Mouse (Mus musculus): Measurements from ENCODE around the gene Cnga3. TPM values are rescaled to one million over a fixed set of nuclear protein-coding genes. Genes with fewer than 3 reads are reported as not detected.

The Cnga3 gene
- under 1 TPM; 0.73 TPM for total RNA-seq (2021)

GRCm38 (mm10) chr1:37214144-37214543 lies at the start of gene Cnga3:
TSS of gene Cnga3 (plus strand) at chr1:37214434.
- DNase-seq (ENCODE audit: low spot score): no peak
- intact Hi-C loops (cut with DNase I): no loop called here

GRCm38 (mm10) chr1:37166066-37166465 lies 48.2 kb upstream of the Cnga3 start:
- intact Hi-C loops (cut with DNase I): no loop called here
- no peak for DNase-seq (ENCODE audit: low spot score)

DNA sequence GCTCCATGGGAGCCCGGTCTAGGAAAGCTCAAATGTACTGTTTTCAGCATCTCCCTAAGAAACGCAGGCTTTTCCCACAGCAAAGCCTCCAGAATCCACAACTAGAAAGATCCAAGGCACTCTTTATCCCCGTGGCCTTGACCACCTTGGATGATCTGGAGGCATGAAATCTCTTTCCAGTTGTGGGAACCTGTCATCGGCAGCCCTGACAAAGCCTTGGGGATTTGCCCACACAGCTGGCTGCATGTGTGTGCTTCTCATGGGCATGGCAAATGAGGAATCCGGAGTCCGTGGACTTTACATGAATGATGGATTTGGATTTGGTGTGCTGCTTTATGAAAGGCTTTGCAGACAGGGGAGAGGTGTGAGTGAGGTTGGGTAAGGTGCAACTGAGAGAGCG lies 46.3 kb upstream of the Cnga3 start:
- intact Hi-C loops (cut with DNase I): no loop called here
- DNase-seq (ENCODE audit: low spot score): no peak

DNA sequence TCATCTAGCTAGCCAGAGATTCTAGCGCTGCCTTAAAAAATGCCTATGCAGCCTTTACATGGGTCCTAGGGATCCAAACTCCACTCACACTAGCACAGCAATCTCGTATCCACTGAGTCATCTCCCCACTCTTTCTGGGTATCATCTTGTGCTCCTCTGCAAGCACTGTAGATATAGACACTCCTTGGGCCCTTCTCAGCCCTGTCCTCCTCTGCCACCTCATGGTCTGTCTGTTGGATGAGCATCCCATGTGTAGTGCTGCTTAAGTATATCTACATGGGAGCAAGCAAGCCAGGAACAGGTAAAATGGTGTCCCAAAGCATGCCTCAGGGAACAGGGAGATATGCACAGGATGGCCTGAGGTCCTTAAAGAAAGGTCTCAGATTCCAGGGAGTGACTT lies 36.4 kb upstream of the Cnga3 start:
- intact Hi-C loops (cut with DNase I): no loop called here
- no peak for DNase-seq (ENCODE audit: low spot score)

- no peak for DNase-seq (ENCODE audit: low spot score)
- intact Hi-C loops (cut with DNase I): no loop called here
These were observed 34.4 kb upstream of the Cnga3 start for GRCm38 (mm10) chr1:37179852-37180251.

DNA sequence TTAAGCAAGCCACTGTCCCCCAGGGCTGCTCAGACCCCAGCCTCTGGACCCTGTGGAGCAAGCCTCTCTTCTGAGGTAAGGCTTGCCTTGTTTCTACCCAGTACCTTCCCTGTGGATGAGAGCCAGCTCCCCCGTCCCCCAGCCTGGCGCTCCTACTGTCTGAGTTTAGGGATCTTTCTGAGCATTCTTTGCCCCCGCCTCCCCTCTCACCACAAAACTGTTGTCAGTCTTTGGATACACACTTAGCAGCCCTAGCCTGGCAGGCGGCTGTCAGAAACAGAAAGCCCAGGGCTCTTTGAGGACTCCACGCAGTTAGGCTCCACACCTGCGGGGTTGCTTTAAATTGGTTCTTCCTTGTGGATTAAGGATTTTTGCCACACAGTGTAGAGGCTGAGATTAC lies 27.2 kb upstream of the Cnga3 start:
- DNase-seq (ENCODE audit: low spot score): no peak
- intact Hi-C loops (cut with DNase I): no loop called here

GRCm38 (mm10) chr1:37194607-37195006 lies 19.6 kb upstream of the Cnga3 start:
- intact Hi-C loops (cut with DNase I): loop anchor here (5.0 kb wide), 1 partner anchor 53 kb away; no protein-coding TSS in a partner anchor
- no peak for DNase-seq (ENCODE audit: low spot score)

- intact Hi-C loops (cut with DNase I): no loop called here
- no peak for DNase-seq (ENCODE audit: low spot score)
These were observed 12.8 kb upstream of the Cnga3 start for GRCm38 (mm10) chr1:37201406-37201805.

DNA sequence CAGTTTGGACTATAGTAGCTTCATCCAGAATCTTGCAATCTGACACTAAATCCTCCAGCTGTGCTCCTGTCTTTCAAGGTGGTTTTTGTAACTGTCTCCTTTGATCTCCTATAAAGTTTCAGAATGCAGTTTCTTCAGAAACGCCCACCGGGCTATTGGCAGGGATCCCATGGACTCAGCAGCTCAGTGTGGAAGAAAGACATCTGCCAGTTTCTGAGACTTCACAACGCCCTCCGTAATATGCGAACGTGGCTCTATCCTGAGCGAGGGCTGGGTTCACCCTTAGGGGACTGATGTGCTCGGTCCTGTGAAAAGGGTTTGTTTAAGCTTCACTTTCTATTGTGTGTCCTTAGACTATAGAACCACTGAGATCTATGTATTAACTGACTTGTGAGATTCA lies 6.5 kb upstream of the Cnga3 start:
- no peak for DNase-seq (ENCODE audit: low spot score)

DNA sequence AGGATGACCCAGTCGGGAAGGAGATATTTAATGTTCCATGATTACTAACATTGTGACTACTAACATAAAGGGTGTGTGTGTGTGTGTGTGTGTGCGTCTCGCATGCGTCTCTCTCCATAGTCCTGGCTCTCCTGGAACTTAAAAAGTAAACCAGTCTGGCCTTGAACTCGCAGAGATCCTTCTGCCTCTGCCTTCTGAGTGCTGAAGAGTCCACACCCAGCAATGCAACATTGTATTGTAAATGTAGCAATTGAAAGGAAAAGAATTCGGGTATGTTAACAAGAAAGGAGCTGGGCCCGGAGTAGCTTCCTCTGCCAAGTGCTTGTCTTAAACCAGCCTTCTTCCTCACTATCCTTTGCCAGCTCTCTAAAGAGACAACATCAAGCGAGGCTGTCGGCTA lies 1.9 kb upstream of the Cnga3 start:
- DNase-seq (ENCODE audit: low spot score): no peak
- intact Hi-C loops (cut with DNase I): no loop called here

More for the DNA sequence above, 6.5 kb upstream of the Cnga3 start:
- intact Hi-C loops (cut with DNase I): no loop called here

GRCm38 (mm10) chr1:37218386-37218785 lies 4.2 kb downstream of the Cnga3 start:
- DNase-seq (ENCODE audit: low spot score): no peak
- intact Hi-C loops (cut with DNase I): no loop called here

DNA sequence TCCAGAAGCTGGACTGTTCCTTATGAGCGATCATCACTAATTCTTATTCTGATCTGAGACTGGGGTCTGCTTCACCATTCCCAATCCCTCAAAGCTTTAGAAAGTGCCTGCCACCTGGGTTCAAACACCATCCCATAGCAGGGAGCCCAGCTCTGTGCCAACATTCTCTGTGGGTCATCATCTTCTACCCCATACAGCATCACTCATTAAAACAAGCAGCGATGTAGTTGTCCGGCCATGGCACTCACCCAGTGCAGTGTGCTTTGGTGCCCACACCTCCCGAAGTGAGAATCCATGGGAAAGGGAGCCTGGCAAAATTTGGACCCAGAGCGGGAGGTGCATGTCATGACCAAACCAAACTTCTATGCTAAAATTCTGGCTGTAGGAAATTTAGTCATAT lies 5.4 kb downstream of the Cnga3 start:
- DNase-seq (ENCODE audit: low spot score): no peak
- intact Hi-C loops (cut with DNase I): no loop called here

DNA sequence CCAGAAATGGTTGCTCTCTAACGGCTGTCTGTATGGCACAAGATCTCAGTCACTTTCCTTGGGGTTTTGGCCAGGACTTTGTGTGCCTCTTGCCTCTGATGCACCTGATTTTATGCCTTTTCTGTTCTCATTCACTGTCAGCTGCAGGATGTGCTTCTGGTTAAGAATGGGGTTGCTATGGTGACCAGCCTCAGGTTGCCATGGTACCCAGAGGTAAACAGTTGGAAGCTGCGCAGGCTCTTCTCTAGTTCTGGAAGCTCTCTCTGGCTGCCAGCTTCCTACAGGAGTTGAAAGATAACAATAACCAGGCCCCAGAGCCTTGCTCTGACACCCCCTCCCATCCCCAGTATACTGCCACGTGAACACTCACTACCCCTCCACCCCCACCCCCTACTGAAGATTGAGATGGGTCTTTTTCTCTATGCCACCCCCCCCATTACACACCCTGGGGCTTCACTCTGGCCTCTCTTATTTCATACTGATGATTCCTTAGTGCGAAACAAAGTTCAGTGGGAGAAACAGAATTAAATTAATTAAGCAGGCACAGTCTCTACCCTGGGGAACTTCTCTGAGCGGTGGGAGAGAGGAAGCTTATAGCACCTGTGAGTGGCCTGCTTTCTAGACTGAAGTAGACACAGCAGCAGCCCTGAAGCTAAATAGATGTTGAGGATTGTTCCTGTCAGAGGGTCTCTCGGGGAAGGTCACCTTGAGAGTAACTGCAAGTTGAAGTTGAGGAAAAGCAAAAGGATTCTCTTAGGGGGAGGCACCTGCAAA lies 6.1 kb downstream of the Cnga3 start:
- intact Hi-C loops (cut with DNase I): no loop called here
- no peak for DNase-seq (ENCODE audit: low spot score)

DNA sequence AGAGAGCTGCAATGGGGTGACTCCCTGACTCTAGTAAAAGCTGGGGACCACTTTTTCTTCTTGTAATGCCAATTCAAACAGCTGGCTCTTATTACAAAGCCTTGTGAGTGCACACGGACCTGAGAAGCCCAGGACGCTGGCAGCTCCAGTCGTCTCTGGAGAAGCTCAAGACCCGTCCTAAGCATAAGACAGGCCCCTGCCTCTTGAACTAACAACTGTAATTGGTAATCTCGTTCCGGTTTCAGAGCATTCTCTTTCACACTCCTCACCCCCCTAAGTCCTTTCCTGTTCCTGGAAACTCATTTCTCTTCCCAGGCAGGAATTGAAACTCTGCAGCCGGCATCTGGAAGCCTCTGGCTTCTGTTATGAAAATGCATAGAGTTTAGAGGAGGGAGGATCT lies 7.8 kb downstream of the Cnga3 start:
- intact Hi-C loops (cut with DNase I): no loop called here
- no peak for DNase-seq (ENCODE audit: low spot score)

- no peak for DNase-seq (ENCODE audit: low spot score)
- intact Hi-C loops (cut with DNase I): loop anchor here (10.0 kb wide), 1 partner anchor 126 kb away; no protein-coding TSS in a partner anchor
These were observed 16.2 kb downstream of the Cnga3 start for GRCm38 (mm10) chr1:37230404-37230803.

DNA sequence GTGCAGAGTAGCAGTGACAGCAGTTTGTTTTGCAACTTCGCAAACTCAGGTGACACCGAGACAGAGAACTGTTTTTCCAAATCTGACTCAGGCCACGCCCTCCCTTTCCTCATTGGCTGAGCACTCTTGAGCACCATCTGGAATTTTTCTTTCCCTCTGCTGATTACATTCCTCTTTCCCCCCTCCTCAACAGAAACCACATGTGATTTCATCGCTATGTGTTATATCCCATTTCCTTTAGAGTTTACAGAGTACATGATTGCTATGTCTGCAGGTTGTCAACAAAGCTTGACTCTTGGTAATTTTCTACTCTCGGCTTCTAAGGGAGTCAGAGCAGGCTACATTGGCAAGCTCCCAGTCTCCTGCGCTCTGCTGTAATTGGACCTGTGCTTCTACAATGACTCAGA lies 17.1 kb downstream of the Cnga3 start:
- intact Hi-C loops (cut with DNase I): loop anchor here (10.0 kb wide), 1 partner anchor 126 kb away; no protein-coding TSS in a partner anchor
- DNase-seq (ENCODE audit: low spot score): peak; percentile 15

DNA sequence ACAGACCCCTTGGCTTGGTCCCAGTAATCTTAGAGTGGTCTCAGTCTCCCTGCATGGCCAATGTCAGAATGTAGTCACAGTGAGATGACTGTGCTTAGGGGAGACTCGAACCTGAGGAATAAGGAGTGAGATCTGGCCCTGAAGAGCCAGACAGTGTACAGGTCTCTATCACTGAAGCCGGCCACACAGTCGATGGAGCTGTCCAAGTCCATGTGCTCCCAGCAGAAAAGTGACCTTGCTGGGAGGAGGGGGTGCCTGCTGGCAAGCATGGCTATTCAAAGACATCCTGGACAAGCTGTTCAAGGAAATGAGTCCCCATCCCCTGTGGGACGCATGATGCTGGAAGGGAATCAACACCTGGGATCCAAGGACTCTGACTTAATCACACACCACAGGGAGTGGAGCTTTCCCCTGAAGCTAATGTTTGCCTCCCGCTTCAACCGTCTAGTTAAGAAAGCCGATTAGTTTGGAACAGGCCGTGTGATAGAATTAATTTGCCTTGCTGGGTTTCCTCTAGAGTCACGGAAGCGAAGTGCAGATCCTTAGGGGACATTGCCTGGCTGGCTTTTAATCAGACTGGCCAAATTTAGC lies 24.9 kb downstream of the Cnga3 start:
- DNase-seq (ENCODE audit: low spot score): no peak
- intact Hi-C loops (cut with DNase I): loop anchor here (10.0 kb wide), 1 partner anchor 134 kb away; no protein-coding TSS in a partner anchor

DNA sequence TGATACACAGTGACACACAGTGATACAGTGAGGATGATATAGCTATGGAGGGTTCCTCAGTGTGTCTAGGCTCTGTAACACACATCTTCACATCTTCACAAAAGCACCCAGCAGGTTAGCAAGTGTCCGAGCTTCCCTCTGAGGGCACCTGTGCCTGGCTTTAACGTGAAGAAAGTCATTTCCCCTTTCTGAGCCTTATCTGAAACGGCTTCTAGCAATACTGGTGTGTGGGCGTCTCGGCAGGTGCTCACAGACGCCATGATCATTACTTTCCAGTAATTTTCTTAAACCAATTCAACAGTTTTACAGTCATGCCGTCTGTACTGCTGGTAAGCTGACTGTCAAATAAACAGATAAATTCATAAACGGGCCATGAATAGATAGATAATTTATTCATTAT lies 28.0 kb downstream of the Cnga3 start:
- DNase-seq (ENCODE audit: low spot score): no peak
- intact Hi-C loops (cut with DNase I): no loop called here

DNA sequence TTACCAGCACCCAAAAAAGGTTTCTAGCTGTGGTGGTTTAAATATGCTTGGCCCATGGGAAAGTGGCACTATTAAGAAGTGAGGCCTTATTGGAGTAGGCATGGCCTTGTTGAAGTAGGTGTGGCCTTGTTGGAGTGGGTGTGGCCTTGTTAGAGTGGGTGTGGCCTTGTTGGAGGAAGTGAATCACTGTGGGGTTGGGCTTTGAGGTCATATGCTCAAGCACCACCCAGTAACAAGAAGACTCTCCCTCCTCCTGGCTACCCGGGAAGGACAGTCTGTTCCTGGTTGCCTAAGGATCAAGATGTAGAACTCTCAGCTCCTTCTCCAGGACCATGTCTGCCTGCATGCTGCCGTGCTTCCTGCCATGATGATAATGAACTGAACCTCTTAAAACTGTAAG lies 32.2 kb downstream of the Cnga3 start:
- intact Hi-C loops (cut with DNase I): loop anchor here (5.0 kb wide), 1 partner anchor 49 kb away; no protein-coding TSS in a partner anchor

DNA sequence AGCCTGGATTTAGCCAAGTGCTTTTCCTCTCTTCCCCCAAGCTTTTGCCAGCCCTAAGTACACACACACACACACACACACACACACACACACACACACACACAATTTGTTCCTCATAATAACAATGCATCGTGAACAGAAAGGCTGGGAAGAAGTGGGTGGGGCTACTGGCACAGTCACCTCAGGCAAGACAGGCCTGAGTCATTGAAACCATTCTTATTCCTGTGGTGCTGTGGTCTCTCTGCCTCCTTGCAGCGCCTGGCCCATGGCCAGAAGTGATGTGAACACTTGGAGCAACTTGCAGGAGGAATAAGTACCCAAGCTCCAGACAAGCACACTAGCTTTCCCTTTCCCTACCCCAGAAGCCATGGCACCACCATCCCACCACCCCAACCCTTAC lies 34.2 kb downstream of the Cnga3 start:
- no peak for DNase-seq (ENCODE audit: low spot score)
- intact Hi-C loops (cut with DNase I): loop anchor here (5.0 kb wide), 1 partner anchor 51 kb away; no protein-coding TSS in a partner anchor

More for the DNA sequence above, 32.2 kb downstream of the Cnga3 start:
- no peak for DNase-seq (ENCODE audit: low spot score)

- intact Hi-C loops (cut with DNase I): loop anchor here (1.0 kb wide), 2 partner anchors 466 to 513 kb away; no protein-coding TSS in a partner anchor
- DNase-seq (ENCODE audit: low spot score): peak; percentile 34
These were observed 36.5 kb downstream of the Cnga3 start for GRCm38 (mm10) chr1:37250643-37251310.

All from heart, postnatal 25 days (tissue).